Mouse (Mus musculus) forebrain, embryonic 12.5 days (tissue): ENCODE results near the gene Gm28035. TPM values are rescaled to one million over a fixed set of nuclear protein-coding genes. Genes with fewer than 3 reads are reported as not detected.

Experiments
- ATAC-seq: fragments of 200-750 bp; cut with Nextera tagmentation; 2 replicates; pipeline ENCODE4 v1.8.0; 2017; ENCODE audit warnings: moderate TSS enrichment; ENCODE audit not compliant: low FRiP score
- H3K27ac ChIP-seq: fragments of 300-500 bp; sonication (generic); 2 replicates; pipeline ENCODE4 v1.5.1; 2016; ENCODE audit warnings: mild to moderate bottlenecking
- H3K27me3 ChIP-seq: fragments of 300-500 bp; sonication (generic); 2 replicates; pipeline ENCODE4 v1.6.1; 2016; ENCODE audit warnings: mild to moderate bottlenecking
- H3K36me3 ChIP-seq: fragments of 300-500 bp; sonication (generic); replicated peaks from 2 replicates; pipeline ENCODE4 v1.6.1; 2016; ENCODE audit warnings: mild to moderate bottlenecking
- H3K4me1 ChIP-seq: fragments of 300-500 bp; sonication (generic); 2 replicates; pipeline ENCODE4 v1.6.1; 2016
- H3K4me2 ChIP-seq: fragments of 300-500 bp; sonication (generic); 2 replicates; pipeline ENCODE4 v1.6.1; 2016; ENCODE audit warnings: mild to moderate bottlenecking, moderate library complexity
- H3K4me3 ChIP-seq: fragments of 300-500 bp; sonication (generic); replicated peaks from 2 replicates; pipeline ENCODE4 v1.5.1; 2016; ENCODE audit warnings: mild to moderate bottlenecking
- H3K9ac ChIP-seq: fragments of 300-500 bp; sonication (generic); 2 replicates; pipeline ENCODE4 v1.6.1; 2016; ENCODE audit warnings: mild to moderate bottlenecking
- H3K9me3 ChIP-seq: fragments of 300-500 bp; sonication (generic); 2 replicates; pipeline ENCODE4 v1.6.1; 2016
- WGBS: fragments of 180-500 bp; shearing (Covaris S2); methylation state at CpG from one replicate; pipeline ENCODE4 v1.1.7; 2016; 5-methylcytosine and 5-hydroxymethylcytosine counted together
- polyA plus RNA-seq: library from polyadenylated mRNA; unstranded; fragments of >200 nt; fragmentation: Nextera tagmentation; extraction: Ambion mirVana; gene quantifications from 2 replicates; pipeline ENCODE4 v1.2.1, GENCODE M21; 2016

Gm28035 gene
- polyA plus RNA-seq, 1 experiment from 2014 or later, result 0.64 TPM

- no peak for ATAC-seq
- Histone ChIP-seq H3K27ac (no peak overlapping the region), H3K27me3 (no peaks in the 10 kb centered on the region), H3K9me3 (no peaks in the 10 kb centered on the region), H3K4me3 (no peak overlapping the region), H3K9ac (no peak overlapping the region), H3K4me2 (no peak overlapping the region), H3K4me1 (no peaks in the 10 kb centered on the region), H3K36me3 (peaks cover 73% of the 10 kb centered on the region)
- 72% methylated on average over 3 of the region's 3 CpGs for WGBS
Measured at GRCm38 (mm10) chr2:30299525-30299924, 59.2 kb downstream of the Gm28035 start.

GRCm38 (mm10) chr2:30299966-30300365 lies 59.6 kb downstream of the Gm28035 start:
- Histone ChIP-seq H3K9me3 (no peaks in the 10 kb centered on the region), H3K27ac (no peak overlapping the region), H3K4me3 (no peak overlapping the region), H3K36me3 (peaks cover 78% of the 10 kb centered on the region), H3K4me1 (no peaks in the 10 kb centered on the region), H3K9ac (no peak overlapping the region), H3K27me3 (no peaks in the 10 kb centered on the region), H3K4me2 (no peak overlapping the region)
- no peak for ATAC-seq
- WGBS, result 97% methylated on average over 5 of the region's 5 CpGs

GRCm38 (mm10) chr2:30306087-30306486 lies 65.7 kb downstream of the Gm28035 start:
- H3K9me3 ChIP-seq, result no peaks in the 10 kb centered on the region
- H3K4me2 ChIP-seq, result no peak overlapping the region
- H3K27ac ChIP-seq, result no peak overlapping the region
- no peak for ATAC-seq
- H3K36me3 ChIP-seq, result peaks cover 99% of the 10 kb centered on the region
- no peaks in the 10 kb centered on the region for H3K4me1 ChIP-seq
- WGBS, result 97% methylated on average over 7 of the region's 7 CpGs
- H3K9ac ChIP-seq, result no peak overlapping the region
- no peaks in the 10 kb centered on the region for H3K27me3 ChIP-seq
- no peak overlapping the region for H3K4me3 ChIP-seq

GRCm38 (mm10) chr2:30309351-30309750 lies 69.0 kb downstream of the Gm28035 start:
- H3K27me3 ChIP-seq, result no peaks in the 10 kb centered on the region
- H3K9me3 ChIP-seq, result no peaks in the 10 kb centered on the region
- 92% methylated on average over 3 of the region's 3 CpGs for WGBS
- H3K36me3 ChIP-seq, result peaks cover 98% of the 10 kb centered on the region
- ATAC-seq, result no peak
- no peak overlapping the region for H3K4me3 ChIP-seq
- H3K27ac ChIP-seq, result no peak overlapping the region
- no peak overlapping the region for H3K9ac ChIP-seq
- H3K4me1 ChIP-seq, result no peaks in the 10 kb centered on the region
- no peak overlapping the region for H3K4me2 ChIP-seq

GRCm38 (mm10) chr2:30311481-30311880 lies 71.1 kb downstream of the Gm28035 start:
- peaks cover 96% of the 10 kb centered on the region for H3K36me3 ChIP-seq
- no peaks in the 10 kb centered on the region for H3K27me3 ChIP-seq
- no peak overlapping the region for H3K4me3 ChIP-seq
- H3K27ac ChIP-seq, result no peak overlapping the region
- WGBS, result 90% methylated on average over 2 of the region's 2 CpGs
- H3K9ac ChIP-seq, result no peak overlapping the region
- ATAC-seq, result no peak
- H3K9me3 ChIP-seq, result no peaks in the 10 kb centered on the region
- H3K4me1 ChIP-seq, result no peaks in the 10 kb centered on the region
- H3K4me2 ChIP-seq, result no peak overlapping the region

- Histone ChIP-seq H3K27ac (no peak overlapping the region), H3K36me3 (peaks cover 91% of the 10 kb centered on the region), H3K9ac (no peak overlapping the region), H3K4me3 (no peak overlapping the region), H3K4me1 (no peaks in the 10 kb centered on the region), H3K9me3 (no peaks in the 10 kb centered on the region), H3K4me2 (no peak overlapping the region), H3K27me3 (no peaks in the 10 kb centered on the region)
- no peak for ATAC-seq
- WGBS, result 92% methylated on average over 4 of the region's 4 CpGs
Measured at GRCm38 (mm10) chr2:30316136-30316535, 75.8 kb downstream of the Gm28035 start.

GRCm38 (mm10) chr2:30316955-30317354 lies 76.6 kb downstream of the Gm28035 start:
- 97% methylated on average over 5 of the region's 5 CpGs for WGBS
- no peak for ATAC-seq
- no peaks in the 10 kb centered on the region for H3K4me1 ChIP-seq
- H3K4me3 ChIP-seq, result no peak overlapping the region
- H3K4me2 ChIP-seq, result no peak overlapping the region
- H3K9ac ChIP-seq, result no peak overlapping the region
- no peaks in the 10 kb centered on the region for H3K27me3 ChIP-seq
- H3K27ac ChIP-seq, result no peak overlapping the region
- no peaks in the 10 kb centered on the region for H3K9me3 ChIP-seq
- H3K36me3 ChIP-seq, result peaks cover 94% of the 10 kb centered on the region

GRCm38 (mm10) chr2:30319260-30319659 lies 78.9 kb downstream of the Gm28035 start:
- H3K27ac ChIP-seq, result no peak overlapping the region
- no peak overlapping the region for H3K4me2 ChIP-seq
- H3K9ac ChIP-seq, result no peak overlapping the region
- WGBS, result 92% methylated on average over 4 of the region's 4 CpGs
- H3K27me3 ChIP-seq, result no peaks in the 10 kb centered on the region
- peaks cover 94% of the 10 kb centered on the region for H3K36me3 ChIP-seq
- no peak for ATAC-seq
- no peaks in the 10 kb centered on the region for H3K9me3 ChIP-seq
- H3K4me1 ChIP-seq, result no peaks in the 10 kb centered on the region
- H3K4me3 ChIP-seq, result no peak overlapping the region

- Histone ChIP-seq H3K4me1 (no peaks in the 10 kb centered on the region), H3K4me3 (no peak overlapping the region), H3K27ac (no peak overlapping the region), H3K9ac (no peak overlapping the region), H3K9me3 (no peaks in the 10 kb centered on the region), H3K27me3 (no peaks in the 10 kb centered on the region), H3K36me3 (peaks cover 94% of the 10 kb centered on the region), H3K4me2 (no peak overlapping the region)
- ATAC-seq, result no peak
- 93% methylated on average over 7 of the region's 7 CpGs for WGBS
Measured at GRCm38 (mm10) chr2:30323111-30323510, 82.7 kb downstream of the Gm28035 start.

GRCm38 (mm10) chr2:30325296-30325695 lies 84.9 kb downstream of the Gm28035 start:
- Histone ChIP-seq H3K36me3 (peaks cover 97% of the 10 kb centered on the region), H3K4me2 (no peak overlapping the region), H3K9me3 (no peaks in the 10 kb centered on the region), H3K4me3 (no peak overlapping the region), H3K4me1 (no peaks in the 10 kb centered on the region), H3K27me3 (no peaks in the 10 kb centered on the region), H3K9ac (no peak overlapping the region), H3K27ac (no peak overlapping the region)
- WGBS, result 93% methylated on average over 5 of the region's 5 CpGs
- no peak for ATAC-seq

GRCm38 (mm10) chr2:30327276-30327675 lies 86.9 kb downstream of the Gm28035 start:
- Histone ChIP-seq H3K4me2 (no peak overlapping the region), H3K4me1 (no peaks in the 10 kb centered on the region), H3K27ac (no peak overlapping the region), H3K4me3 (no peak overlapping the region), H3K9ac (no peak overlapping the region), H3K27me3 (no peaks in the 10 kb centered on the region), H3K36me3 (peaks cover 97% of the 10 kb centered on the region), H3K9me3 (no peaks in the 10 kb centered on the region)
- ATAC-seq, result no peak
- 95% methylated on average over 7 of the region's 7 CpGs for WGBS

- ATAC-seq, result no peak
- 94% methylated on average over 3 of the region's 3 CpGs for WGBS
- H3K4me3 ChIP-seq, result no peak overlapping the region
- no peaks in the 10 kb centered on the region for H3K27me3 ChIP-seq
- no peak overlapping the region for H3K9ac ChIP-seq
- H3K27ac ChIP-seq, result no peak overlapping the region
- H3K9me3 ChIP-seq, result no peaks in the 10 kb centered on the region
- peaks cover 97% of the 10 kb centered on the region for H3K36me3 ChIP-seq
- no peaks in the 10 kb centered on the region for H3K4me1 ChIP-seq
- H3K4me2 ChIP-seq, result no peak overlapping the region
Measured at GRCm38 (mm10) chr2:30328791-30329190, 88.4 kb downstream of the Gm28035 start.
